Mouse (Mus musculus): ENCODE data around the gene Pus1. TPM values are rescaled to one million over a fixed set of nuclear protein-coding genes. Genes with fewer than 3 reads are reported as not detected.

Gene Pus1
- 10 to 100 TPM; 33.4 to 36.9 TPM for polyA plus RNA-seq (2017; shearing (Covaris generic))

GRCm38 (mm10) chr5:110779998-110780760 lies at the start of gene Pus1:
Gene Pus1 (minus strand): TSS chr5:110780659.

DNA sequence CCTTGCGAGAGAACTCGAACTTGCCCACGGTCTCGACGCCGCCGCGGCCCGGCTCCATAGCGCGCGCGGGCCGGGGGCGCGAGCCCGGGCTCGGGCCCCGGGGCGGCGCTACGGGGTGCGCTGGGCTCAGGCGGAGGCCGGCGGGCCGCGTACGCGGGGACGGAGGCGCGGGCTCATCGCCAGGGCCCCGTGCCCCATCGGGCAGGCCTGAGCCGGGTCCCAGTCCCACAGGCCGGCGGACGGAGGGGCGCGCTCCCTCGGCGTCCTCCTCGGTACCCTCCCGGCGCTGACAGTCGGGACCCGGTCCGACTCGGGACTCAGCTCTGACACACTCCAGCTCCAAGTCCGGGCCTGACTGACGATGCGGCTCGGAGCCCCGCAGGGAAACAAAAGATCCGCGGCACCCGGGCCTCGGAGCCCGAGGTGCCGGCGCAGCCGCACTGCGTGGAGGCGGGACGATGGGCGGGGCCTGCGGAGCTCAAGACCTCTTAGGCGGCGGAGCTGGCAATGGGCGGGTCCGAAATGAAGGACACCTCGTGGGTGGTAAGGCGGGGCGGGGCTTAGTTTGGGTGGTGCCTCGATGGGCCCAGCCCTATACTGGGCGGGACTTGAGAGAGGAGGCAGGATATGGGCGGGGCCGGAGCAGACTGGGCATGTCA lies 29.3 kb upstream of the Pus1 start, which contains the start of gene Ulk1:
Gene Ulk1 (minus strand): TSS at position 431 of the 659 bp plus-strand sequence.

DNA sequence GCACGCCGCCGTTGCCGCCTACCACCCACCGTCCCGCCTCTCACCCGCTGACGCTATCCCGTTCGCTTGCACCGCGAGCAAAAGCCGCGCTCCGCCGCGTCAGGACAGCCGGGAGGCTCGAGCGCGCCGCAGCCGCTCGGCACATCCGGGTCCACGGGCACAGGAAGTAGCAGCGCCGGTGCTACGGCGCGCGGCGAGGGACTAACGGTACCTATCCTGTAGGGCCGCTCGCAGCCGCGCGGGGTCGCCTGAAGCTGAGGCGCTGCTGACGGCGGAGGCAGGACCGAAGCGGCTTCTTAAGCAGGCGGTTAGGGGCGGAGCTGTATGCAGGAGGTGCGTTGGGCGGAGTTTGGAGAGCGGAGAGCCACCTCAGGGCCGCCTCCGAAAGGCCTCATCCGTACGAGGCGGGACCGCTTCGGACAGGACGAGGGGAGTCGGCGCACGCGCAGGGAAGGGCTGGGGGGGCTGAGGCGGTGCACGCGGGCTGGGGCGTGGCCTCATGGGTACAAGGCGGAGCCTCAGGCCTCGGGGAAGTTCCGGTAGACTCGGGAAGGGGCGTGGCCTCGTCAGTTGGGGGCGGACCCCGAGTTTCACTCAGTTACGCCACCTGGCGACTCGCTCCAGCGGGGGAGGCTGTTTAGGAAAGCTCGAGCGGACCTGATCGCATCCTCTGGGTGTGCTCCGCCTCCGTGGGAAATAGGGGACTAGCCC lies 9.9 kb downstream of the Pus1 start, which contains the start of gene Ep400:
Gene Ep400 (minus strand): TSS at position 270 of the 711 bp plus-strand sequence.

Other genes starting within 250 kb of the Pus1 start
- 10 to 100 TPM in 1 of 2 experiments, 1 to 10 TPM in 1; 6.4 to 18.1 TPM for gene Galnt9, start 236.3 kb downstream of the Pus1 start, polyA plus RNA-seq (2017; shearing (Covaris generic))
- gene Noc4l, start 127.2 kb downstream of the Pus1 start, polyA plus RNA-seq (2017; shearing (Covaris generic)) = 10 to 100 TPM; 72.2 to 91.8 TPM
- gene Ddx51, start 127.2 kb downstream of the Pus1 start, polyA plus RNA-seq (2017; shearing (Covaris generic)) = 10 to 100 TPM; 43.3 to 65.3 TPM
- gene Ep400, start 9.9 kb downstream of the Pus1 start, polyA plus RNA-seq (2017; shearing (Covaris generic)) = 10 to 100 TPM; 42.1 to 52.9 TPM
- gene Ulk1, start 29.4 kb upstream of the Pus1 start, polyA plus RNA-seq (2017; shearing (Covaris generic)) = 10 to 100 TPM; 25.6 to 26.0 TPM
- gene Hscb, start 59.1 kb upstream of the Pus1 start, polyA plus RNA-seq (2017; shearing (Covaris generic)) = 10 to 100 TPM; 17.4 to 22.2 TPM
- 1 to 10 TPM; 5.4 to 8.3 TPM for gene Chek2, start 59.3 kb upstream of the Pus1 start, polyA plus RNA-seq (2017; shearing (Covaris generic))
- gene Ttc28, start 99.1 kb upstream of the Pus1 start, polyA plus RNA-seq (2017; shearing (Covaris generic)) = 1 to 10 TPM; 5.3 to 6.1 TPM

All from inflammation-experienced regulatory T-cells (primary cell).